Mouse (Mus musculus) MEL (cell line): ENCODE measurements around the gene Nid1. TPM values are rescaled to one million over a fixed set of nuclear protein-coding genes. Genes with fewer than 3 reads are reported as not detected.

Experiments
- DNase-seq: peaks from one replicate; pipeline ENCODE4 v3.0.0; 2011; ENCODE audit warnings: low read depth, low spot score
- H3K27ac ChIP-seq: 2 replicates; pipeline ENCODE4 v1.5.1; 2012; ENCODE audit warnings: low read depth, mild to moderate bottlenecking, control low read depth, low read length, moderate library complexity; ENCODE audit not compliant: control insufficient read depth
- H3K27me3 ChIP-seq, 2 experiments: fragments of 150-350 bp in 1 of 2; sonication (generic) in 1 of 2; 2 replicates each; pipeline ENCODE4 v1.6.1; 2012; ENCODE audit warnings: low read length in 2 of 2, mild to moderate bottlenecking in 2 of 2, improper control_type of control experiment in 1 of 2, moderate library complexity in 1 of 2; ENCODE audit not compliant: insufficient read depth in 2 of 2, control insufficient read depth in 1 of 2
- H3K36me3 ChIP-seq, 2 experiments: 2 replicates each; pipeline ENCODE4 v1.6.1; 2012 to 2014; ENCODE audit warnings: low read length in 2 of 2, improper control_type of control experiment in 1 of 2, inconsistent platforms in 1 of 2, mild to moderate bottlenecking in 1 of 2; ENCODE audit not compliant: insufficient read depth in 2 of 2, control insufficient read depth in 1 of 2
- H3K4me1 ChIP-seq, 2 experiments: fragments of 150-350 bp in 1 of 2; sonication (generic) in 1 of 2; 2 replicates each; pipeline ENCODE4 v1.6.1; 2012; ENCODE audit warnings: low read length in 2 of 2, improper control_type of control experiment in 1 of 2, mild to moderate bottlenecking in 1 of 2; ENCODE audit not compliant: insufficient read depth in 2 of 2, control insufficient read depth in 1 of 2
- H3K4me3 ChIP-seq, 2 experiments: fragments of 150-350 bp in 1 of 2; sonication (generic) in 1 of 2; 2 replicates each; pipeline ENCODE4 v1.5.1; 2012; ENCODE audit warnings: low read depth in 2 of 2, low read length in 2 of 2, mild to moderate bottlenecking in 2 of 2, moderate library complexity in 2 of 2, control low read depth in 1 of 2, improper control_type of control experiment in 1 of 2; ENCODE audit not compliant: control insufficient read depth in 1 of 2, insufficient read depth in 1 of 2
- H3K79me2 ChIP-seq: 2 replicates; pipeline ENCODE4 v1.6.1; 2012; ENCODE audit warnings: mild to moderate bottlenecking, low read length, moderate library complexity; ENCODE audit not compliant: control insufficient read depth, poor library complexity, insufficient read depth
- H3K9ac ChIP-seq: 2 replicates; pipeline ENCODE4 v1.6.1; 2012; ENCODE audit warnings: low read depth, mild to moderate bottlenecking, control low read depth, low read length, moderate library complexity; ENCODE audit not compliant: control insufficient read depth, poor library complexity, severe bottlenecking
- H3K9me3 ChIP-seq: fragments of 150-350 bp; sonication (generic); replicated peaks from 2 replicates; pipeline ENCODE4 v1.6.1; 2012; ENCODE audit warnings: mild to moderate bottlenecking, low read length, improper control_type of control experiment, moderate library complexity; ENCODE audit not compliant: insufficient read depth
- CHD1 ChIP-seq: IDR thresholded peaks from 2 replicates; pipeline ENCODE4 v1.6.1; 2012; ENCODE audit warnings: low read depth, mild to moderate bottlenecking, inconsistent platforms, low read length, improper control_type of control experiment
- GABPA ChIP-seq: IDR thresholded peaks from 2 replicates; pipeline ENCODE4 v1.6.1; 2012; ENCODE audit warnings: low read depth, mild to moderate bottlenecking, inconsistent platforms, low read length, improper control_type of control experiment, moderate library complexity
- HCFC1 ChIP-seq: IDR thresholded peaks from 2 replicates; pipeline ENCODE4 v1.6.1; 2012; ENCODE audit warnings: low read depth, mild to moderate bottlenecking, inconsistent platforms, low read length, improper control_type of control experiment, moderate library complexity
- KAT2A ChIP-seq: conservative IDR thresholded peaks from 2 replicates; pipeline ENCODE4 v1.6.1; 2012; ENCODE audit warnings: low read depth, low read length, improper control_type of control experiment, inconsistent platforms
- MYB ChIP-seq: IDR thresholded peaks from 2 replicates; pipeline ENCODE4 v1.6.1; 2011; ENCODE audit warnings: mild to moderate bottlenecking, low read depth, low read length, improper control_type of control experiment
- MYC ChIP-seq: IDR thresholded peaks from 2 replicates; pipeline ENCODE4 v1.6.1; 2011; ENCODE audit warnings: low read depth, mild to moderate bottlenecking, low read length, improper control_type of control experiment, moderate library complexity
- NELFE ChIP-seq: IDR thresholded peaks from 2 replicates; pipeline ENCODE4 v1.6.1; 2011; ENCODE audit warnings: low read depth, low read length, improper control_type of control experiment
- NRF1 ChIP-seq: IDR thresholded peaks from 2 replicates; pipeline ENCODE4 v1.6.1; 2014; ENCODE audit warnings: low read depth, mild to moderate bottlenecking, inconsistent platforms, low read length, improper control_type of control experiment, moderate library complexity; ENCODE audit not compliant: poor library complexity, insufficient read depth, severe bottlenecking
- POLR2A ChIP-seq, 2 experiments: IDR thresholded peaks; 2 replicates each; pipeline ENCODE4 v1.6.1; 2011 to 2012; ENCODE audit warnings: low read length in 2 of 2, mild to moderate bottlenecking in 2 of 2, control low read depth in 1 of 2, improper control_type of control experiment in 1 of 2, low read depth in 1 of 2, moderate library complexity in 1 of 2; ENCODE audit not compliant: control insufficient read depth in 1 of 2, insufficient read depth in 1 of 2, poor library complexity in 1 of 2
- RAD21 ChIP-seq: IDR thresholded peaks from 2 replicates; pipeline ENCODE4 v1.6.1; 2011; ENCODE audit warnings: mild to moderate bottlenecking, low read depth, low read length, improper control_type of control experiment
- RCOR1 ChIP-seq: IDR thresholded peaks from 2 replicates; pipeline ENCODE4 v1.6.1; 2012; ENCODE audit warnings: low read depth, mild to moderate bottlenecking, inconsistent platforms, low read length, improper control_type of control experiment
- SIN3A ChIP-seq: IDR thresholded peaks from 2 replicates; pipeline ENCODE4 v1.6.1; 2012; ENCODE audit warnings: low read length, improper control_type of control experiment, inconsistent platforms
- TAL1 ChIP-seq: IDR thresholded peaks from 2 replicates; pipeline ENCODE4 v1.6.1; 2012; ENCODE audit warnings: mild to moderate bottlenecking, inconsistent platforms, low read length, moderate library complexity, mixed read lengths
- USF1 ChIP-seq: IDR thresholded peaks from 2 replicates; pipeline ENCODE4 v1.6.1; 2014; ENCODE audit warnings: low read depth, mild to moderate bottlenecking, inconsistent platforms, low read length, improper control_type of control experiment, moderate library complexity
- polyA plus RNA-seq, 2 experiments: library from polyadenylated mRNA; stranded (reverse) in 1 of 2; unstranded in 1 of 2; fragments of >175 nt in 1 of 2; fragments of >200 nt in 1 of 2; gene quantifications; 2 replicates each; pipeline versions ENCODE4 v1.2.1 to v1.2.4; 2012; ENCODE audit warnings: low replicate concordance in 2 of 2, low read depth in 1 of 2; ENCODE audit not compliant: insufficient read length in 2 of 2, insufficient read depth in 1 of 2, missing spikeins in 1 of 2
- total RNA-seq: library from RNA; depleted of rRNA; stranded (reverse); fragments of 300-350 nt; gene quantifications from 2 replicates; pipeline ENCODE4 v1.2.3, GENCODE M21; 2012

Nid1 gene
- total and polyA plus RNA-seq, 3 experiments = not detected

GRCm38 (mm10) chr13:13553660-13554059 lies 116.3 kb downstream of the Nid1 start:
- Histone ChIP-seq H3K4me3 (no peak overlapping the region), H3K27me3 (no peaks in the 10 kb centered on the region), H3K9me3 (no peaks in the 10 kb centered on the region), H3K4me1 (peaks cover 6 to 13% of the 10 kb centered on the region in 2 experiments; a peak in 3 of 4 replicates), H3K36me3 (peaks cover 0 to 4% of the 10 kb centered on the region in 2 experiments; a peak in 2 of 4 replicates), H3K79me2 (no peaks in the 10 kb centered on the region), H3K27ac (no peak overlapping the region), H3K9ac (no peak overlapping the region)
- TF ChIP-seq NRF1 = no peak
- TF ChIP-seq POLR2A (IDR thresholded peaks at IDR 0.05; ENCODE audit: control insufficient read depth in 1 of 2, insufficient read depth in 1 of 2, low read depth in 1 of 2, low read length in 2 of 2, poor library complexity in 1 of 2) = no peak
- TF ChIP-seq CHD1 = no peak
- TF ChIP-seq RAD21 = no peak
- no peak for DNase-seq

GRCm38 (mm10) chr13:13555196-13555595 lies 117.8 kb downstream of the Nid1 start:
- Histone ChIP-seq H3K9ac (no peak overlapping the region), H3K4me3 (no peak overlapping the region), H3K27ac (no peak overlapping the region), H3K4me1 (peaks cover 2 to 4% of the 10 kb centered on the region in 2 experiments; a peak in 3 of 4 replicates), H3K27me3 (no peaks in the 10 kb centered on the region), H3K9me3 (no peaks in the 10 kb centered on the region), H3K79me2 (no peaks in the 10 kb centered on the region), H3K36me3 (no peaks in the 10 kb centered on the region)
- DNase-seq = no peak
- no peak for TF ChIP-seq NRF1
- TF ChIP-seq RCOR1 = no peak
- TF ChIP-seq POLR2A (IDR thresholded peaks at IDR 0.05; ENCODE audit: control insufficient read depth in 1 of 2, insufficient read depth in 1 of 2, low read depth in 1 of 2, low read length in 2 of 2, poor library complexity in 1 of 2) = no peak
- TF ChIP-seq USF1 = no peak
- TF ChIP-seq GABPA = no peak
- TF ChIP-seq TAL1 = no peak
- TF ChIP-seq HCFC1 = no peak
- no peak for TF ChIP-seq KAT2A
- no peak for TF ChIP-seq SIN3A
- no peak for TF ChIP-seq NELFE
- no peak for TF ChIP-seq MYB
- no peak for TF ChIP-seq MYC
